Mouse (Mus musculus): ENCODE data around the gene Nyap1. TPM values are rescaled to one million over a fixed set of nuclear protein-coding genes. Genes with fewer than 3 reads are reported as not detected.
A peak's percentile ranks its signal among the peaks of the same experiment; 100 is the strongest.

Nyap1 gene
- polyA plus RNA-seq, 1 experiment from 2014 or later = 0.47 TPM

GRCm38 (mm10) chr5:137685653-137686052 lies 55.8 kb downstream of the Nyap1 start:
- Histone ChIP-seq H3K36me3 (ENCODE audit: control insufficient read depth, insufficient read depth, low read length) (no peaks in the 10 kb centered on the region), H3K4me2 (peak overlapping the region; percentile 94; the same call in 1 of the 2 replicates), H3K9ac (ENCODE audit: low read depth, low read length) (no peak overlapping the region), H3K27me3 (ENCODE audit: control insufficient read depth, insufficient read depth, low read length) (no peaks in the 10 kb centered on the region), H3K4me1 (ENCODE audit: control insufficient read depth, insufficient read depth, low read length) (peaks cover 17% of the 10 kb centered on the region), H3K27ac (ENCODE audit: low read depth, low read length) (peak overlapping the region; percentile 75), H3K9me3 (replicated peaks; ENCODE audit: control insufficient read depth, low read length) (no peaks in the 10 kb centered on the region), H3K4me3 (ENCODE audit: low read depth, low read length) (no peak overlapping the region)
- 85% methylated on average over 3 of the region's 3 CpGs for WGBS (ENCODE audit: insufficient replicate concordance)
- ATAC-seq (replicated peaks; ENCODE audit: insufficient number of reproducible peaks, low FRiP score, low TSS enrichment) = no peak

GRCm38 (mm10) chr5:137684294-137685123 lies 56.9 kb downstream of the Nyap1 start, which contains the start of gene Agfg2:
Gene Agfg2 (minus strand): TSS chr5:137684726.
- Histone ChIP-seq H3K4me3 (ENCODE audit: low read depth, low read length) (peak within 1 kb of the TSS; percentile 79), H3K27ac (ENCODE audit: low read depth, low read length) (peak within 1 kb of the TSS; percentile 79), H3K4me1 (ENCODE audit: control insufficient read depth, insufficient read depth, low read length) (peaks cover 13% of the 10 kb centered on the region), H3K9me3 (replicated peaks; ENCODE audit: control insufficient read depth, low read length) (no peaks in the 10 kb centered on the region), H3K4me2 (peak within 1 kb of the TSS; percentile 94), H3K36me3 (ENCODE audit: control insufficient read depth, insufficient read depth, low read length) (peaks cover 3% of the 10 kb centered on the region; the same call in 1 of the 2 replicates), H3K9ac (ENCODE audit: low read depth, low read length) (peak within 1 kb of the TSS; percentile 83), H3K27me3 (ENCODE audit: control insufficient read depth, insufficient read depth, low read length) (no peaks in the 10 kb centered on the region)
- WGBS (ENCODE audit: insufficient replicate concordance) = under 1% methylated on average over 57 of the region's 62 CpGs
- ATAC-seq (replicated peaks; ENCODE audit: insufficient number of reproducible peaks, low FRiP score, low TSS enrichment) = peak; percentile 96

GRCm38 (mm10) chr5:137683388-137684293 lies 57.8 kb downstream of the Nyap1 start:
- peaks cover 3% of the 10 kb centered on the region; the same call in 1 of the 2 replicates for H3K36me3 ChIP-seq (ENCODE audit: control insufficient read depth, insufficient read depth, low read length)
- H3K4me3 ChIP-seq (ENCODE audit: low read depth, low read length) = peak overlapping the region; percentile 79
- H3K27me3 ChIP-seq (ENCODE audit: control insufficient read depth, insufficient read depth, low read length) = no peaks in the 10 kb centered on the region
- ATAC-seq (replicated peaks; ENCODE audit: insufficient number of reproducible peaks, low FRiP score, low TSS enrichment) = no peak
- H3K9me3 ChIP-seq (replicated peaks; ENCODE audit: control insufficient read depth, low read length) = no peaks in the 10 kb centered on the region
- H3K4me1 ChIP-seq (ENCODE audit: control insufficient read depth, insufficient read depth, low read length) = peaks cover 13% of the 10 kb centered on the region
- H3K9ac ChIP-seq (ENCODE audit: low read depth, low read length) = peak overlapping the region; percentile 83
- peak overlapping the region; percentile 94 for H3K4me2 ChIP-seq
- WGBS (ENCODE audit: insufficient replicate concordance) = 12% methylated on average over 28 of the region's 28 CpGs
- peak overlapping the region; percentile 79 for H3K27ac ChIP-seq (ENCODE audit: low read depth, low read length)

- no peak overlapping the region for H3K9ac ChIP-seq (ENCODE audit: low read depth, low read length)
- H3K4me1 ChIP-seq (ENCODE audit: control insufficient read depth, insufficient read depth, low read length) = peaks cover 13% of the 10 kb centered on the region
- ATAC-seq (replicated peaks; ENCODE audit: insufficient number of reproducible peaks, low FRiP score, low TSS enrichment) = no peak
- H3K36me3 ChIP-seq (ENCODE audit: control insufficient read depth, insufficient read depth, low read length) = peaks cover 3% of the 10 kb centered on the region; the same call in 1 of the 2 replicates
- no peak overlapping the region for H3K4me3 ChIP-seq (ENCODE audit: low read depth, low read length)
- 86% methylated on average over 6 of the region's 6 CpGs for WGBS (ENCODE audit: insufficient replicate concordance)
- H3K27me3 ChIP-seq (ENCODE audit: control insufficient read depth, insufficient read depth, low read length) = no peaks in the 10 kb centered on the region
- H3K27ac ChIP-seq (ENCODE audit: low read depth, low read length) = no peak overlapping the region
- H3K4me2 ChIP-seq = peak overlapping the region; percentile 21; the same call in 1 of the 2 replicates
- no peaks in the 10 kb centered on the region for H3K9me3 ChIP-seq (replicated peaks; ENCODE audit: control insufficient read depth, low read length)
Observed at GRCm38 (mm10) chr5:137682526-137682925, 58.9 kb downstream of the Nyap1 start.

Other genes starting within 250 kb of the Nyap1 start
- 46.5 and 50.0 TPM in 2 replicates for gene Pop7, start 239.1 kb downstream of the Nyap1 start, polyA plus RNA-seq (2014; fragmentation: Nextera tagmentation; extraction: Ambion mirVana)
- 6.8 and 9.5 TPM in 2 replicates for gene Gigyf1, start 223.1 kb downstream of the Nyap1 start, polyA plus RNA-seq (2014; fragmentation: Nextera tagmentation; extraction: Ambion mirVana)
- gene Epo, start 208.4 kb downstream of the Nyap1 start, polyA plus RNA-seq (2014; fragmentation: Nextera tagmentation; extraction: Ambion mirVana) = not detected in 2 replicates
- 307 and 318 TPM in 2 replicates for gene Gnb2, start 208.1 kb downstream of the Nyap1 start, polyA plus RNA-seq (2014; fragmentation: Nextera tagmentation; extraction: Ambion mirVana)
- gene Actl6b, start 188.1 kb downstream of the Nyap1 start, polyA plus RNA-seq (2014; fragmentation: Nextera tagmentation; extraction: Ambion mirVana) = 0.65 and 1.0 TPM in 2 replicates
- 2.3 and 3.5 TPM in 2 replicates for gene Tfr2, start 171.8 kb downstream of the Nyap1 start, polyA plus RNA-seq (2014; fragmentation: Nextera tagmentation; extraction: Ambion mirVana)
- 13.9 and 16.0 TPM in 2 replicates for gene Mospd3, start 140.5 kb downstream of the Nyap1 start, polyA plus RNA-seq (2014; fragmentation: Nextera tagmentation; extraction: Ambion mirVana)
- 120 and 134 TPM in 2 replicates for gene Pcolce, start 127.8 kb downstream of the Nyap1 start, polyA plus RNA-seq (2014; fragmentation: Nextera tagmentation; extraction: Ambion mirVana)
- not detected in 2 replicates for gene Fbxo24, start 112.6 kb downstream of the Nyap1 start, polyA plus RNA-seq (2014; fragmentation: Nextera tagmentation; extraction: Ambion mirVana)
- 26.0 and 28.0 TPM in 2 replicates for gene Lrch4, start 112.5 kb downstream of the Nyap1 start, polyA plus RNA-seq (2014; fragmentation: Nextera tagmentation; extraction: Ambion mirVana)
- 5.9 and 6.5 TPM in 2 replicates for gene Gm20605, start 112.4 kb downstream of the Nyap1 start, polyA plus RNA-seq (2014; fragmentation: Nextera tagmentation; extraction: Ambion mirVana)
- 3.9 and 5.6 TPM in 2 replicates for gene Sap25, start 100.3 kb downstream of the Nyap1 start, polyA plus RNA-seq (2014; fragmentation: Nextera tagmentation; extraction: Ambion mirVana)
- gene Irs3, start 95.9 kb downstream of the Nyap1 start, polyA plus RNA-seq (2014; fragmentation: Nextera tagmentation; extraction: Ambion mirVana) = 0.23 TPM in 2 replicates
- 19.9 TPM in 2 replicates for gene Agfg2, start 56.9 kb downstream of the Nyap1 start, polyA plus RNA-seq (2014; fragmentation: Nextera tagmentation; extraction: Ambion mirVana)
- gene Tsc22d4, start 4.1 kb upstream of the Nyap1 start, polyA plus RNA-seq (2014; fragmentation: Nextera tagmentation; extraction: Ambion mirVana) = 139 and 147 TPM in 2 replicates
- gene Ppp1r35, start 37.2 kb upstream of the Nyap1 start, polyA plus RNA-seq (2014; fragmentation: Nextera tagmentation; extraction: Ambion mirVana) = 29.9 and 35.3 TPM in 2 replicates
- 7.4 and 9.2 TPM in 2 replicates for gene Mepce, start 46.0 kb upstream of the Nyap1 start, polyA plus RNA-seq (2014; fragmentation: Nextera tagmentation; extraction: Ambion mirVana)
- gene Zcwpw1, start 46.2 kb upstream of the Nyap1 start, polyA plus RNA-seq (2014; fragmentation: Nextera tagmentation; extraction: Ambion mirVana) = 12.4 and 13.7 TPM in 2 replicates
- 2.1 and 2.9 TPM in 2 replicates for gene Pilra, start 94.7 kb upstream of the Nyap1 start, polyA plus RNA-seq (2014; fragmentation: Nextera tagmentation; extraction: Ambion mirVana)
- gene Pilrb1, start 116.5 kb upstream of the Nyap1 start, polyA plus RNA-seq (2014; fragmentation: Nextera tagmentation; extraction: Ambion mirVana) = 0.13 and 0.84 TPM in 2 replicates
- 2.1 and 2.7 TPM in 2 replicates for gene Pilrb2, start 130.2 kb upstream of the Nyap1 start, polyA plus RNA-seq (2014; fragmentation: Nextera tagmentation; extraction: Ambion mirVana)
- 0.09 TPM in 1 of 2 replicates, not detected in the other for gene Cyp3a13, start 180.0 kb upstream of the Nyap1 start, polyA plus RNA-seq (2014; fragmentation: Nextera tagmentation; extraction: Ambion mirVana)
- gene Gjc3, start 221.5 kb upstream of the Nyap1 start, polyA plus RNA-seq (2014; fragmentation: Nextera tagmentation; extraction: Ambion mirVana) = not detected in 2 replicates
- not detected in 2 replicates for gene Azgp1, start 239.9 kb upstream of the Nyap1 start, polyA plus RNA-seq (2014; fragmentation: Nextera tagmentation; extraction: Ambion mirVana)

All from heart, embryonic 11.5 days (tissue).